Mouse (Mus musculus) c-Kit-positive CD71-negative TER-119-negative erythroid progenitor cells, embryonic 14.5 days (primary cell): ENCODE data around the gene Lin52.

Experiments used
- DNase-seq: peaks from one replicate; pipeline ENCODE4 v3.0.0-alpha.2; 2013; ENCODE audit warnings: low read depth

Lin52 gene

DNA sequence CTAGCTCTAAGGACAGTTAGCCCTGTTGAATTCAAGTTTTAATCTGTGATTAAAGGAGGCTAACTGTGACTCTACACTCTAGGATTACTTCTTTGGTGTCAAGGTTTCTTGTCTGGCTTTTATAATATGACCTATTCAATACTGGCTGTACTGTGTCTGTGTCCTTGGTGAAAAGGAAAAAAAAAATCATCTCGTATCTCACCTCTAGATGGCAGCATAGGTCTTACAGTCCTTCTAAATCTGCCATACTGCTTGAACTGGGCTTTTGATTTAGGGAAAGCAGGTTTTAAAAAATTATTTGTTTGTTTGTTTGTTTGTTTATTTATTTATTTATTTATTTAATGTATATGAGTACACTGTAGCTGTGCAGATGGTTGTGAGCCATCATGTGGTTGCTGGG is 17.5 kb downstream of the Lin52 start:
- peak; percentile 33 for DNase-seq

- no peak for DNase-seq
Observed at GRCm38 (mm10) chr12:84478937-84479336, 27.7 kb downstream of the Lin52 start.

DNA sequence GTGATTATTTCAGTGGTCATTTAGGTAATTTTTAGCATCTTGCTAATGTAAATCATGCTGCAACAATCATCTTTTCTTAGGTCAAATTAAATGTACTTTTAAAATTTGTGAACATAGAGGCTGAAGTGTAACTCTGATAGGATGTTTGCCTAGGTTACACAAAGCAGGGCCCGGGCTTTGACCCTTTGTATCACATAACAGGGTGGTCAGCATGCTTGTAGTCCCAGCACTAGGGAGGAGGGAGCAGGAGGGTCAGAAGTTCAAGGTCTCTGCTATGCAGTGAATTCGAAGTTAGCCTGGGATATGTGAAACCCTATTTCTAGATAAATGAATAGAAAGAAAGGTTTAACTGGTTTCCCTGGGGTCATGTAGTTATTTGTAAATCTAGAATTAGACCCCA is 30.0 kb downstream of the Lin52 start:
- no peak for DNase-seq

- no peak for DNase-seq
Observed at GRCm38 (mm10) chr12:84482778-84483585, 31.8 kb downstream of the Lin52 start.

- no peak for DNase-seq
Observed at GRCm38 (mm10) chr12:84487324-84488056, 36.3 kb downstream of the Lin52 start.

- no peak for DNase-seq
Observed at GRCm38 (mm10) chr12:84496795-84497194, 45.6 kb downstream of the Lin52 start.

DNA sequence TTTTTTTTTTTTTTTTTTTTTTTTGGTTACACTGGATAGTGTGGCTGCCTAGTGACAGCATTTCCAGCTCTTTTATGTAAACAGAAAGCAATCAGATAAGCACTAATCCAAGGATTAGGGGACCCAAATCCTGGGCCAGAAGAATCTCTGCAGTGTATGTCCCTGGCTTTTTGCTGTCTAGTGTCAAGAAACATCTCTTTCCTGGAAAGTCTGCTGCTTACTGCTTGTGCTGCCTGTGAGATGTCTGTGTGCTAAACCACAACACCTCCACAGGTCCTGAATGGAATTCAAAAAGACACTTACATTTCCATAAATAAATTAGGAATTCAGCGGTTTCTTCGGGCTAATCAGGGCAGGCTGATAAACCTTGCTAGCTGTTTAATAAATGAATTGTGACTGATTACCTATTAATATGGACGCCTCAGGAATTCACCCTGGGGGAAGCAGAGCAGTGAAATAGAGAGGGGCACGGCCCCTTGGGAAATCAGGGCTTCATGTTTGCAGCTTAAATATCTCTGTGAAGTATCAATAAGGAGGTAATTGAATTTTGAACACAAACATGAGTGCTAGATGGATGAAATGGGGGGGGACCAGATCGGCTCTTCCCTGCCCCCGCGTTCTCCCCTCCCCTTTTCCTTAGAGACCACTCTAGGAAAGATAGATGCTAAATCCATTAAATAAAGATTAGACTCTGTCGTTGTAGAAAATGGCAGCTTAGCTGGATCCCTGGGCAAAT is 49.5 kb downstream of the Lin52 start:
- DNase-seq, result no peak

GRCm38 (mm10) chr12:84501278-84501677 is 50.1 kb downstream of the Lin52 start:
- no peak for DNase-seq

DNA sequence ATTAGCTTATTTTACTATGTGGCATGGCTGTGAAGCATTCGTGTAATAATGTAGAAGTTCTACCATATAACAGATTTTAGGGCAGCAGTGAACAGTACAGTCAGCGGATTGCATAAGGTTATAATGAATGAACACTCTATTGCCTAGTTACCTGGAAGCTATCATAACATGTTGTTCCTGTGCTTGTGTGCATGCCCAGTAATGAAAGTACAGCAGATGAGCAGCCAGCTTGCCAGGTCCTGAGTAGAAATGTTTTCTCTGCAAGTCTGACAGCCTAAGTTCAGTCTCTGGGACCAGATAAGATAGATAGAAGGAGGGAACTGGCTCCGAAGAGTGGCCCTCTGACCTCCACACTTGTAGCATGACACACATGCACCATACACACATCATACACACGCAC is 55.6 kb downstream of the Lin52 start:
- no peak for DNase-seq

- no peak for DNase-seq
Observed at GRCm38 (mm10) chr12:84512016-84512415, 60.8 kb downstream of the Lin52 start.

GRCm38 (mm10) chr12:84515486-84515885 is 64.3 kb downstream of the Lin52 start:
- DNase-seq, result no peak

DNA sequence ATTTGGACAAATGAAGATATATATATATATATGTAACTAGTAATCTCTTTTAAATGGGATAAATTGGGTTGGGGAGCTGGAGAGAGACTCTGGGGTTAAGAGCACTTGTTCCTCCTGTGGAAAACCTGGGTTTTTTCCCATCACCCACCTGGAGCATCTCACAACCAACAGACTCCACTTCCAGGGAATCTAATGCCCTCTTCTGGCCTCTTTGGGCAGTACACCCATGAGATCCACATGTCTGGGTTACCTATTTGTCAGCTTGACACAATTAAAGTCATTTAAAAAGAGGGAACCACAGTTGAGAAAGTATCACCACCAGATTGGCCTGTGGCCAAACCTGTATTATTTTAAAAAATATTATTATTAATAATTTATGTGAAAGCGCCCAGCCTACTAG is 65.4 kb downstream of the Lin52 start:
- DNase-seq, result no peak

- no peak for DNase-seq
Observed at GRCm38 (mm10) chr12:84518018-84518417, 66.8 kb downstream of the Lin52 start.

- no peak for DNase-seq
Observed at GRCm38 (mm10) chr12:84523728-84524127, 72.5 kb downstream of the Lin52 start.

GRCm38 (mm10) chr12:84524147-84525050 is 73.2 kb downstream of the Lin52 start:
- DNase-seq, result no peak

DNA sequence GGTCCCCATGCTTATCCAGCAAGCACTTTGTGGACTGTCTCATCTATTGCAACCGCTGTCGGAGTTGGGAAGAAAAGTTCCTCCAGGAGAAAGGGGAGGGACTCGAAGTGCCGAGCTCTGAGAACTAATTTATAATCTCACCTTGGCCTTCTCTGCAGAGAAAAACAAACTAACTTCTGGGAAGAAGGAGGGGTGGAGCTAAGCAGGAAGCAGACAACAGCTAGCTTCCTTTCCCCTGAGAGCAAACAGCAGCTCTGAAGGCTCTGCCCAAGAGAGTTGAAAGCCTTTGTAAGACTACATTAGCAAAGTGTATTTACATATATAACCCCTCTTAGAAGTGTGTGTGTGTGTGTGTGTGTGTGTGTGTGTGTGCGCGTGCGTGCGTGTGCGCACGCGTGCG is 74.2 kb downstream of the Lin52 start:
- no peak for DNase-seq

DNA sequence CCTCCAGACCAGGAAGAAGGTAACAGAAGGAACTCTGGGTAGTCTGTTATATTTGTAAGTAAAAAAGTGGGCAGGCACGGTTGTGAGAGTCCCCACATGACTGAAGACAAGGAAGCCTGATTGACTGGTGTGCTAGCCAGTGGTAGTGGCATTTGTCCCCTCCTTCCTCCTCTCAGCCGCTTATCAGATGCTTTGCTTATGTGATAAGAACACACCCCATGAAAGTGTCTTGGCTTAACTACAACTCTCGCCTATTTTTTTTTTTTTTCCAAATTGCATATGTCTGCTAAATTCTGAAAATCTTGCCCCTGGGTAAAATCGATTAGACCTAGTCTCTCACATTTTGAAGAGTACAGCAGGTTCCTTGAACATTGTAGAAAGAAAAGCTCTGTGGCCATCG is 79.2 kb downstream of the Lin52 start:
- DNase-seq, result no peak

DNA sequence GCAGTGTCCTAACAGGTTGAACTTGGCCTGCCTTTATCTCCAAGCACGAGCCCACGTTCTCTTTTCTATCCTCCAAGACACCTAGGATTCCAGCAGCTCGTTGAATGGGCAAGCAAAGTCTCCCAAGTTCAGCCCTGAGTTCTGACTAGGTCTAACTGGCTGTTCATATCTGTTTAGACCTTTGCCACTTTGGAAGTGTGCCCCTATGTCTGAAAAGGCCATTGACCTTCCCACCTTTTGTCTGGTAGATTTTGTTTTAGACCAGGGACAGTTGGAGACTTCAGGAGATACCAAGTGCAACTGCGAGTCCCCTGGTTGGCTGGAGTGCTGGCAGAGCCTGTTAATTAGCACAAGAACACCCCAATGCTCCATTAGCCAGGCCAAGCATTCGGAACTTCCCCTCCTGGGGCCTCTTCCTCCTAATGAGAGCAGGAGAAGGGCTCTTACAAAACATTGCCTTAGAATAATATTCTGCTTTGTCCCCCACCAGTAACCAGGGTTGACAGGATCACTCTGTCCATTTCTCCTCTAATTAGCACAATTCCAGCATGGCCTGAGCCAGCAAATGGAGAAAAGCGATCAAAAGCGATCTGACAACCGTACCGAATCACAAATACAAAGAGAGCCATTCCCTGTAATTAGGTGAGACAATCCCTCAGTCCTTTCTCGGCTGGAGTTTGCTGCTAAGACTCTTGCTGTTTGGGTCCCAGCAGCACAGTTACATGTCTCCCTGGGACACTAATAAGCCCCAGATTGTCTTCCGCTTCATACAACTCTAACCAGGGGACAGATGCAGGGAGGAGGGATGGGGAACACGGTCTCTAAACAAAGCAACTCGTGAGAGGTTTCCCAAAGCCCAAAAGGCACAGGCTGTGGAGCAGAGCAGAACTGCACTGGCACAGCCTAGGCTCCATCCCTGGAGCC is 80.9 kb downstream of the Lin52 start:
- no peak for DNase-seq

DNA sequence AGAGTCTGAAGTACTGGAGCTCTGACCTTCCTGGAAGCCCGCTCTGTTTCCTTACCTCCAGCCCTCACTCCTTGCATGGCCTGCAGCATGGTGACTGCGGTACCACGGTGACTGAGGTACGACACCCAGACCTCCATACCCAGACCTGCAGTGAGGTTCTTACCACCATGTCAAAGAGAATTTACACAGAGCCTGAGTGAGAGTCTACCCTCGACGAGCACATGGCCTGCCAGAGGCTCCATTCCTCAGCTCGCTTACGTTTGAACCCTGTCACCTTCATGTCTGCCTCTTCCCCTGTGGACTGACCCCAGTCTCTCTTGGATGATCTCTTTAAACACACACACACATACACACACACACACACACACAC is 81.6 kb downstream of the Lin52 start:
- DNase-seq, result no peak

DNA sequence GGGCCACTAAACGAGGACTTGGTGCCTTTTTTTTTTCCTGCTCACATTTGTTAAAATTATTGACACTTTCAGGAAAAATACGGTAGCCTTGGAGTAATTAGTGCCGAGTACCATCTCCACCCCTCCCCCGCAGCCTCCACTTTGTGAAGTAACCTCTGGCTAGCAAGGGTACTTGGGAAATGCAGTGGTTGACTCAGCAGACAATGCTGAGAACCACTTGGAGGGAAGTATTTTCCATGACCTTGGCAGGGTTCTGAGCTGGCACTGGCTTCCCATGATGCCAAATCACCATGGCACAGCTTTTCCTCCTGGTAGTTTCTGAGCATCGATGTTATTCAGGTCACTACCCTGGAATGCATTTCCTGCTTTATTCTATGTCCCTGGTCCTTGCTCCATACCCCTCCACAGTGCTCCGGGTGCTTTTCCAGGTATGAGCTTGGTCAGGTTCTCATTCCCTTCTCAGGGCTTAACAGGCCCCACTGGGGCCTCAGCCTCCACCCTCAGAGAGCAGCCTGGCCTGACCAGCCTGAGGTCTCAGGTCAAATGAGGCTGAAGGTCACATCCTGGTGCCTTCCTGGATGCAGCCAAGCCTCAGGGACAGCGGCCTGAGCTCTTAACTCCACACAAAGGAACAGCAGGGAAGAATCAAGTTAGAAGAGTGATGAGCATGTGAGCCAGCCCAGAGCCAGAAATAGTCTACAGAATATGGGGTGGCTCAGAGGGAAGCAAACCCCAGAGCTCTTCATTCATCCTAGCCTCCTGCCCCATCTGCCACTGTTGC is 82.7 kb downstream of the Lin52 start:
- no peak for DNase-seq
